Mouse (Mus musculus): ENCODE measurements around the gene AW549877.
A peak's percentile ranks its signal among the peaks of the same experiment; 100 is the strongest.

Gene AW549877

GRCm38 (mm10) chr15:3982732-3983131 lies 12.8 kb downstream of the AW549877 start:
- DNase-seq (ENCODE audit: low read depth) = no peak

DNA sequence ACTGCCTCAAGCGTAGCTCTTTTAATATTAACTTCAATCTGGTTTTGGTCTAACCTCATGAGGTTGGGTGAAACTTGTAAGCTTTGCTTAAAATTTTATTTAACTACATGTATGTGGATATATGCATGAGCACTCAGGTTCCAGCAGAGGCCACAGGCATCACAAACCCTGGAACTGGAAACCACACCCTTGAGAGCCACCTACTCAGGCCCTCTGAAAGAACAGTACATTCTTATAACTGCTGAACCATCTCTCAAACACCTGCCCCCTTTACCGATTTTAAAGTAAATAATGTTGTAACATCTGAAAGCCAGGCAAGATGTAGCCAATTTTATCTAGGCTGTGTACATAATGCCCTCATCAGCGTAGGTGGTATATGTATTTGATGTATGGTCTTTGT lies 15.7 kb downstream of the AW549877 start:
- peak; percentile 27 for DNase-seq (ENCODE audit: low read depth)

GRCm38 (mm10) chr15:3979061-3979848 lies 16.3 kb downstream of the AW549877 start, which contains the start of gene Fbxo4:
TSS of gene Fbxo4 (minus strand) at chr15:3979573.
- peak; percentile 61 for DNase-seq (ENCODE audit: low read depth)

GRCm38 (mm10) chr15:3978279-3978678 lies 17.3 kb downstream of the AW549877 start:
- DNase-seq (ENCODE audit: low read depth) = no peak

DNA sequence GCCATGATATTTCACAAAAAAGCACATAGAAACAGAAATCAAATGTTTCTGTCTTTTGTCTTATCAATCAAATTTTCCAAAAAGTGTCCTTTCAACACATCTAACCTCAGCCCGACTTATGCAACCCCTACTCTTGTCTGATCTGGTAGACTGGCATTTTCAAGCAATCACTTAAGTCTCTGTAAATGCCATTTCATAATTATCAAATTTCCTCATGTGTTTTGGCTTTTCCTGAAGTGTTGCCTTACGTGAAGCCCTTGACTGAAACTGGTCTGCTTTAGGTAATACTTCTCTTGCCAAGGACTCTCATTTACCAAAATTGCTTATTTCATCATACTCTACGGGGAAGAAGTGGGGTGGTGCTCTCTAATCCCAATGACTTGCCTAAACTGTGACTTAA lies 22.2 kb downstream of the AW549877 start:
- no peak for DNase-seq (ENCODE audit: low read depth)

DNA sequence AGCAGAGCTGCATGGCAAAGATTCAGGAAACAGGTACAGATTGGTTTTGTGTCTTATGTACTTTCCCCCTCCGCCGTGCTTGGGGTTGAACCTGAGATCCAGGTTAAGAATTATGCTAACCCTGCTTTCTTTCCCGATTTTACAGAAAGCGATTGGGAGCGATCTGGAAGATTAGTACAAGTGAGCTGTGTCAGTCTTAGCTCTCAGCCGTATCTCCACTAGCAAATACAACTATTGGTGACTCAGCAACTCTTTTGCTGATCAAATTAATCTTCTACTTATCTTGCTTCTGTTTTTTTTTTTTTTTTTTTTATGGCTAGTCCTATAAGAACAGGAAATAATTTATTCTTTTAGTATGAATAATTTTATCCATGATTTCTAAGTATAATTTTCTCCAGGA lies 25.4 kb downstream of the AW549877 start:
- no peak for DNase-seq (ENCODE audit: low read depth)

DNA sequence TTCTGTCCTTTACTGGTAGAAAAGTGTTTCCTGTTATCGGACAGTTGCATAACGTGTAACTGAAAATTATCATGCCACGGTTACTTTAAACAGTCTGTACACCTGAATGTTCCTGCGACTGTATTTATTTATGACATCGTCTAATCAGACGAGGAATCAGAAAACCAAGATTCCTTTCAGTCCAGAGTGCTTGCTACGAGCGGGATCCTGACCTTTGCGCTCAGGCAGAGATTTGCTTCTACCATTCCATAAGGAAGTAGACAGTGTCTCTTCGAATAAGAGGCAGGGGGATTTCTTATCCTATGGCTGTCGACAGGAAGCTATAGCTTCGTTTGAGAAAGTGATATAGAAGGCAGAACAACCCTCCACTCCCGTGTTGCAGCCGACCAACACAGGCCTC lies 25.8 kb downstream of the AW549877 start:
- DNase-seq (ENCODE audit: low read depth) = no peak

DNA sequence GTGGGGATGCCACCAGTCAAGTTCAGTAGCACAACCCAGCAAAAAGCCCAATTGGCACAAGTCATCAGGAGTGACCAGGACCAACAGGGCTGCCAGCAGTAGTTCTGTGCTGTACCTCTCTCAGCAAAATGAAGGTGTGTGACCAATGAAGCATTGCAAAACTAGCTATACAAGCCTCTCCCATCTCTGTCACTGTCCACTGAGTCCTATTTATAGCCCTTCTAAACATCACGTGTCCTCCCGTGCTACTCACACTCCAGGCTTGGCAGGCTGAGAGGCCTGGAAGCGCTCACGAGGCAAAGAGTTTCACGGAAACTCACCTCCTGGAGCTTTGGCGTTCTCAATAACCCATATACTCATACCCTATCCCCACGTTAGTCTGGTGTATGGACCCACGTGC lies 33.3 kb downstream of the AW549877 start:
- DNase-seq (ENCODE audit: low read depth) = no peak

DNA sequence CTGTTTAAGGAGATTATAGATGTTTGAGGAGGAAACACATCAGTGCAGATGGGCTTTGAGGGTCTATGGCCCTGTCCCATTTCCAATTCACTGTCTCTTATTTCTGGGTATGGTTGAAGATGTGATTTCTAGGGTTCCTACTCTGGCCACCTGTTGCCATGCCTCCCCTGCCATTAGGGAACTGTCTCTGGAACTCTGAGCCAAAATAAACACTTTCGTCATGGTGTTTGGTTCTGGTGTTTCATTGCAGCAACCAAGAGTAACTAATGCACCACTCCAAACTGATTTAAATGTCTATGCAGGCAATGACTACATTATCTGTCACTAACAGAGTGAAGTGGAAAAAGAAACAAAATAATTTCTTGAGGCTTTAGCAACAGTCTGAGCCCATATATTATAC lies 35.5 kb downstream of the AW549877 start:
- no peak for DNase-seq (ENCODE audit: low read depth)

GRCm38 (mm10) chr15:3957982-3958381 lies 37.6 kb downstream of the AW549877 start:
- peak; percentile 19 for DNase-seq (ENCODE audit: low read depth)

DNA sequence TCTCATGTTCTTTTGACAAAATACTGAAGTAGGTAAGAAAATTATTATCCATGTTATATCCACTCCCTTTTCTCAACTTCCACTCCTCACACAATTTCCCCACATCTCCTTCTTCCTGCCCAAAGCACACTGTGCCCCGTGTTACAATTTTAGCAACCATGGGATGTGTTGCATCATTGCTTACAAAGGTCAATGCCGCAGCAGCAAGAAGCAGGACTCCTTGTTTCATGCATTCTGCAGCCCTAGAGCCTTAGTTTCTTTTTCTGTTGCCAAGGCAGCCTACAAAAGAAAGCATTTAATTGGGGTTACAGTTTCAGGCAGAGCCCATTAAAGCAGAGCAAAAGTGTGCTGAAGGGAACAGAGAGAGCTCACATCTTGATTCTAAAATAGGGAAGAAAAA lies 40.6 kb downstream of the AW549877 start:
- DNase-seq (ENCODE audit: low read depth) = no peak

- no peak for DNase-seq (ENCODE audit: low read depth)
Measured at GRCm38 (mm10) chr15:3938132-3938531, 57.4 kb downstream of the AW549877 start.

- no peak for DNase-seq (ENCODE audit: low read depth)
Measured at GRCm38 (mm10) chr15:3936056-3936455, 59.5 kb downstream of the AW549877 start.

GRCm38 (mm10) chr15:3933466-3933865 lies 62.1 kb downstream of the AW549877 start:
- DNase-seq (ENCODE audit: low read depth) = no peak

Measured in c-Kit-positive CD71-positive TER-119-negative erythroid progenitor cells, embryonic 14.5 days (primary cell).